Mouse (Mus musculus): ENCODE results near the gene Hist2h2bb. TPM values are rescaled to one million over a fixed set of nuclear protein-coding genes. Genes with fewer than 3 reads are reported as not detected.

Gene Hist2h2bb
- polyA plus RNA-seq, 1 experiment, result 0.37 TPM

DNA sequence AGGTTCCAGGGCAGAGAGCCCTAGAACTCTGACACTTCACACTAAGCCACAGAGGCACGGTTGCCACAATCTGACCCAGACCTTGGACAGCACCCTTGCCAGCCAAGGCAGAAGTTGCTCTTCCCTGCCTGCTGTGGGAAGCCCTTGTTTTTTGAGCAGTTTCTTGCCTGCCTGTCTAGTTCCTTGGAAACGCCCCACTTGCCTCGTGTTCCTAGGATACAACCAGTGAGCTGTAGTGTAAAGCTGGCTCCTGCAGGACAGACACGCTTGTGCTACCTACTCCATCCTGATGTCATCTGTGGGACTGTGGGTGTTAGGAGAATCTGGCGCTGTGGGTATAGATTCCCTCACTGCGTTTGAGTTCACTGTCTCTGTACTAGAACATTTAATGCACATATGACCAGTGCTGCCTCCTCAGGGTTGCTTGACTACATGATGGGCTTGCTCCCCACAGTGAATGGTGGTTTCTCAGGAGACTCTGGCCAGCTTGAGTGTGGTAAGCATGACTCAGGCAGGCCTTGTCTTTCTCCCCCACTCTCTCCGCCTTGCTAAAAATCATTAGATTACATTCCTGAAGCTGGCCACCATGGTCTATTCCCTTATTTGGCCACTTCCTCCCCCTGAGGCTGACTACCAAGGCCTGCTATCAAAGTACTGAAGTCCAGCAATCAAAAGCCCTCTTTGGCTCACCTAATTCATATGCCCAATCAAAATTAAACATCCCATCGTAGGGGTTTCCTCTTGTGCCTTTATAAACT lies 43.0 kb downstream of the Hist2h2bb start:
- no peak for TF ChIP-seq GATA1 (IDR thresholded peaks at IDR 0.05; ENCODE audit: low read length)

Other genes with a start within 250 kb of the Hist2h2bb start
- 5.6 and 5.8 TPM in 2 replicates for gene Vps45, start 211.3 kb upstream of the Hist2h2bb start, polyA plus RNA-seq (2012)
- gene Otud7b, start 165.2 kb upstream of the Hist2h2bb start, polyA plus RNA-seq (2012), result 10.4 and 11.5 TPM in 2 replicates
- gene Mtmr11, start 107.7 kb upstream of the Hist2h2bb start, polyA plus RNA-seq (2012), result not detected in 2 replicates
- 1,005 and 1,197 TPM in 2 replicates for gene Sf3b4, start 97.4 kb upstream of the Hist2h2bb start, polyA plus RNA-seq (2012)
- gene Sv2a, start 88.6 kb upstream of the Hist2h2bb start, polyA plus RNA-seq (2012), result 0.15 and 0.28 TPM in 2 replicates
- 159 and 228 TPM in 2 replicates for gene Bola1, start 50.0 kb upstream of the Hist2h2bb start, polyA plus RNA-seq (2012)
- 0.44 and 0.69 TPM in 2 replicates for gene Hist2h2ab, start 49.9 kb upstream of the Hist2h2bb start, polyA plus RNA-seq (2012)
- gene Hist2h2ac, start 48.9 kb upstream of the Hist2h2bb start, polyA plus RNA-seq (2012), result 2.5 and 6.5 TPM in 2 replicates
- 0.13 and 0.21 TPM in 2 replicates for gene Hist2h2be, start 48.6 kb upstream of the Hist2h2bb start, polyA plus RNA-seq (2012)
- gene Hist2h3c2, start 30.6 kb upstream of the Hist2h2bb start, polyA plus RNA-seq (2012), result 45.1 and 54.3 TPM in 2 replicates
- gene Hist2h2aa2, start 29.5 kb upstream of the Hist2h2bb start, polyA plus RNA-seq (2012), result 48.7 and 66.2 TPM in 2 replicates
- gene Hist2h2aa1, start 24.3 kb upstream of the Hist2h2bb start, polyA plus RNA-seq (2012), result 3.6 and 5.8 TPM in 2 replicates
- not detected in 2 replicates for gene Hist2h3c1, start 23.1 kb upstream of the Hist2h2bb start, polyA plus RNA-seq (2012)
- 2.2 and 2.7 TPM in 2 replicates for gene Hist2h4, start 6.4 kb upstream of the Hist2h2bb start, polyA plus RNA-seq (2012)
- gene Hist2h3b, start 1.1 kb upstream of the Hist2h2bb start, polyA plus RNA-seq (2012), result 32.0 and 50.2 TPM in 2 replicates
- not detected in 2 replicates for gene Fcgr1, start 24.2 kb downstream of the Hist2h2bb start, polyA plus RNA-seq (2012)
- gene BC107364, start 182.6 kb downstream of the Hist2h2bb start, polyA plus RNA-seq (2012), result not detected in 2 replicates

Data from G1E-ER4 (cell line).